Mouse (Mus musculus): ENCODE measurements around the gene Zfp652.

DNA sequence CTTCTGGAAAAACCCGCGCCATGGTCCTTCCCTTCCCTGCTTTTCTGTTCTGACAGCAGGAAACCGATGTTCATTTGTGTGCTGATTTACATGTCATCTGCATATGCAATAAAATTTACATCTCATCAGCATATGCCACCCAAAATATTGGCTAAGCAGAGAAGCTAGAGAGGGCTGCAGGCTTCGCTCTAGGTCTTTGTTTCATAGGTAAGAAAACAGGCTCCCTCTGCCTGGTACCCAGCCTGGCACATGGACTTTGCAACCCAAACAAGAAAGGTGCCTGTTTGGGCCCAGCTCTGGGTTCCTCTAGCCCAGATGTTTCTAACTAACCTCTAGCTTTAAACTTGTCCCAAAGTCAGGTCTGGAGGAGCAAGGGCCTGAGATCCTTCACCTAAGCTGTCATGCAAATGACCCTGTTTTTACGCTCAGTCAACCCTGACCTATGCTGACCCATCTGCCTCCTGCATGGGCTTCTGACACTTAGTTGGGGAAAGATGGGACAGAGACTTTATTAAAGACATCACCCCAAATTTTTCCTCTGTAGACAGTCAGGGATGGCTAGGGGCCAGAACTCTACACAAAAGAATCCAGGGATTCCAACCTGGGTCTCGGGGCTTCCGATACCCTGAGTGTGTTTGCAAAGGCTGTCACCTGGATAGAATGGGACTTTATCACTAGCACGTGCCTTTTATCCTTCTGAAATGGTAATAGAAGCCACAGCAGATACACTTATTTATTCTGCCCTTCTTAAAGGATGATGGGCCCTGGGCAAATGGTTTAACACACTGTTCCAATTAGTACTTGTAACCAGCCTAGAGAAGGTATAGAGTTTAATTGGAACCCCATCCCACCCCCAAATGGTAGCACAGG is 126.8 kb downstream of the Zfp652 start:
- no peak for TF ChIP-seq CTCF (IDR thresholded peaks at IDR 0.05)
- TF ChIP-seq POLR2A (IDR thresholded peaks at IDR 0.05; ENCODE audit: insufficient read depth, low read depth, low read length): no peak
- no peak for TF ChIP-seq EP300 (IDR thresholded peaks at IDR 0.05; ENCODE audit: insufficient read depth, low read depth, low read length)

All from heart, adult 2 months (tissue).